Mouse (Mus musculus) layer of hippocampus, adult 2 months (tissue): ENCODE data around the gene Glycam1. TPM values are rescaled to one million over a fixed set of nuclear protein-coding genes. Genes with fewer than 3 reads are reported as not detected.

ENCODE experiments used
- DNase-seq, 2 experiments: peaks; one replicate each; pipeline ENCODE4 v3.0.0; 2022; ENCODE audit warnings: low spot score in 2 of 2
- H3K27ac ChIP-seq: fragments of 200-600 bp; 2 replicates; pipeline ENCODE4 v1.8.1; 2022
- H3K4me3 ChIP-seq: fragments of 200-600 bp; 2 replicates; pipeline ENCODE4 v1.8.1; 2022; ENCODE audit warnings: mild to moderate bottlenecking
- CTCF ChIP-seq: fragments of 200-600 bp; conservative IDR thresholded peaks from 2 replicates; pipeline ENCODE4 v1.8.1; 2022; ENCODE audit warnings: antibody characterized with exemption, mild to moderate bottlenecking, moderate library complexity
- total RNA-seq, 2 experiments: library from RNA; stranded (reverse); gene quantifications; 2 replicates each; pipeline ENCODE4 v1.2.3; 2021

Gene Glycam1
- total RNA-seq, 2 experiments from 2014 or later: 1.7 TPM; not detected in 1

- Histone ChIP-seq H3K27ac (peak overlapping the region; percentile 93), H3K4me3 (peak overlapping the region; percentile 68)
- DNase-seq: peak; percentile 69 to 72
- TF ChIP-seq CTCF: no peak
Measured at GRCm38 (mm10) chr15:103537011-103537821, 27.7 kb downstream of the Glycam1 start.

DNA sequence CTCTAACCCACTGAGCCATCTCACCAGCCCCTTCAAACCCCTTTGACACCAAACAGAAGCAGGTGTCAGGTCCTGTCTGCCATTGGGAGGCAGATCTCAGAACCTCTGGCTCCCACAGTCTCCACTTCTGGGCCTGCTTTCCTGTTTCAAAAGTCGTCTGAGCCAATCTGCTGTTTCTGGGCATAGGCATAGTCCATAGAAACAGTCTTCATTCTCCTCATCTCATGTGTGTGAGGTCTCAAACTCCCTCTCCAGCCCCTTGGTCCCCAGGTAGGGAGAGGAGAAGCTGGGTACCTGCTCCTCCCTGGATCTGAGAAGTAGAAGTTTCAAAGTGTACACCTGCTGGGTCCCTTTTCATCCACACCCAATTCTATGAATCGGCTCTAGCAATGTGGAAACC lies 28.4 kb downstream of the Glycam1 start:
- H3K4me3 ChIP-seq: peak overlapping the region; percentile 68
- DNase-seq: no peak
- TF ChIP-seq CTCF: no peak
- H3K27ac ChIP-seq: peak overlapping the region; percentile 93

DNA sequence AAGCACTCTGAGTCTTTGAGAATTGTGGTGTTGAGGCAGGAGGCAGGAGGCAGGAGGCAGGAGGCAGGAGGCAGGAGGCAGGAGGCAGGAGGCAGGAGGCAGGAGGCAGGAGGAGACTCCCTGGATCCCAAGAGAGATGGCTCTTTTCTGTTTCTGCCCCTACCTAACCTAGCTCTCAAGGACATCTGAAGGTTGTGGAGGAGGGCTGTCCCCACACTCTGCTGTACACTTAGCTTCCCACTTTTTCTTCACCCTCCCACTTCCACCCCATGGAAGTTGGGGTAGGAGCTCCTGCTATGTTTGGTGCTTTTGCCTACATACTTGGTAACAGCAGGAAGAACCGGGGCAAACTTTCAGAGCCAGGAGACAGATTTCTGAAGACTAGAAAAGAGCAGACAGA lies 29.1 kb downstream of the Glycam1 start:
- Histone ChIP-seq H3K27ac (peak overlapping the region; percentile 63; the same call in 1 of the 2 replicates), H3K4me3 (peak overlapping the region; percentile 24; the same call in 1 of the 2 replicates)
- no peak for DNase-seq
- no peak for TF ChIP-seq CTCF

- TF ChIP-seq CTCF: no peak
- Histone ChIP-seq H3K27ac (peak overlapping the region; percentile 63), H3K4me3 (no peak overlapping the region)
- peak in 1 of 2 experiments; percentile 11 for DNase-seq
Measured at GRCm38 (mm10) chr15:103535030-103535429, 29.9 kb downstream of the Glycam1 start.

GRCm38 (mm10) chr15:103534054-103534620 lies 30.7 kb downstream of the Glycam1 start:
- DNase-seq: peak in 1 of 2 experiments; percentile 9
- TF ChIP-seq CTCF: no peak
- Histone ChIP-seq H3K4me3 (no peak overlapping the region), H3K27ac (peak overlapping the region; percentile 63; the same call in 1 of the 2 replicates)

DNA sequence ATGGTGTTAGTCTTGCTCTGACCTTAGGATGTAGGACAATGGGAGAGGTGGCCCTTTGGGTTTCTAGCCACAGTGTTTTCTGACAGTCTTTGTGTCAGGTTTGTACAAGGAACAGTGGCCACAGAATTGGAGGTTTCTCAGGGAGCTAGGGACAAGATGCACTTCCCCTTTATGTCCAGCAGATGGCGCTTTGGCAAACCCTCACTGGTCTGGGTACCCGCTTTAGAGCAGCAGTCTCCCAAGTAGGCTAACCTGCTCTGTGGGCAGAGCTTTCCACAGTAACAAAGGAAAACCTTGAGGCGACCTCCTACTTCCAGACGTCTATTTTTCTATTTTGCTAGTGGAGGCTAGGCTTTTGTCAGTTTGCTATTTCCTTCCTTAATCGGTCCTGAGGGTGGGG lies 34.5 kb downstream of the Glycam1 start:
- Histone ChIP-seq H3K27ac (peak overlapping the region; percentile 55; the same call in 1 of the 2 replicates), H3K4me3 (no peak overlapping the region)
- TF ChIP-seq CTCF: peak; percentile 99
- DNase-seq: peak; percentile 73 to 75

DNA sequence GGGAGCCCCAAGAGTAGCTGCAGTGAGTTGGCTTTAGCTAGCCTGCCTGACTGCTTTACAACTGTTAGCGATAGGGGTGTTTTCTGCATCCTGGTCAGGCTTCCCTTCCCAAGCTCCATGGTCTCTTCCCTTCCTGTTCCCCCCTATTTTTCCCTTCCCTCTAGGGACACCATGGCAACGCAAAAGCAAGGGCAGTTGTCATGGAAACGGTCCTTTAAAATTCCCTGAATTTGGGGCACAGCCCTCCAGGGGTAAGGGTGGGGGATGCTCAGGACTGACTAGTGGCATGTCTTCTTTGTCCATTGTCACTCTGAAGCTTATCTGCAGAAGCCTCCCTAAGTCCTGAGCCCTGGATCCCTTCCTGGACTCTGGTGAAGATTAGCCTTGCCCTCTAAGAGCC lies 41.7 kb downstream of the Glycam1 start:
- no peak for TF ChIP-seq CTCF
- no peak for DNase-seq
- Histone ChIP-seq H3K27ac (peak overlapping the region; percentile 77), H3K4me3 (no peak overlapping the region)

DNA sequence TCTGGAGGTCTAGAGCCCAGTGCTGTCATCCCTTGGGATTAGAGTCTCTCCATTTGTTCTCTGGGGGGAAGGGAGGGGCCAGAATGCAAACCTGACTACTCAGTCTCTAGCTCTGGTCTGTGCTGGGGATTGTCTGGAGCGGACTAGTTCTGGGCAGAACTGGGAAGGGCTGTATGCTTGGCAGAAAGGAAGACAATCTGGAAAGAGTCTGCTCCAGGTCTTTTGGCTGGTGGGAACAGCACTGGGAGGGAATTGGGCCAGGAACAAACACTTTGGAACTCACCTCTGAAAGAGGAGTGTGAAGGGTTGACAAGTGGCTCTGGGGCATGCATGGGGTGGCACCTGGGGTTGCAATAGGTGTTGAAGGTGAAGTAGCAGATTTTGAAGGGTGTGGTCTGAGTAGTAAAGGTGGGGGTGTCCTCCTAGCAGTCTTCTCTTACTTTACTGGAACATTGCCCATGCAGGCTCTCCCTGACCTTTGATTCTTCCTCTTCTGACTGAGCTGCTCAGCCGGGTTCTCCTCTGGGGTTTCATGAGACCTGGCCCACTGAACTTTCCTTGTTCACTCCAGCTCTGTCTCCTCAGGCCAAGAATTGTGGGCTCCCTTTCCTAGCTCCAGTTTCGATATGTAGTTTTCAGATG lies 42.3 kb downstream of the Glycam1 start:
- H3K4me3 ChIP-seq: no peak overlapping the region
- peak overlapping the region; percentile 77 for H3K27ac ChIP-seq
- no peak for DNase-seq
- no peak for TF ChIP-seq CTCF

- no peak for DNase-seq
- Histone ChIP-seq H3K4me3 (no peak overlapping the region), H3K27ac (peak overlapping the region; percentile 51; the same call in 1 of the 2 replicates)
- TF ChIP-seq CTCF: no peak
Measured at GRCm38 (mm10) chr15:103519386-103520378, 45.2 kb downstream of the Glycam1 start.

GRCm38 (mm10) chr15:103518600-103519385 lies 46.1 kb downstream of the Glycam1 start:
- no peak for TF ChIP-seq CTCF
- no peak for DNase-seq
- Histone ChIP-seq H3K27ac (peak overlapping the region; percentile 51; the same call in 1 of the 2 replicates), H3K4me3 (no peak overlapping the region)

DNA sequence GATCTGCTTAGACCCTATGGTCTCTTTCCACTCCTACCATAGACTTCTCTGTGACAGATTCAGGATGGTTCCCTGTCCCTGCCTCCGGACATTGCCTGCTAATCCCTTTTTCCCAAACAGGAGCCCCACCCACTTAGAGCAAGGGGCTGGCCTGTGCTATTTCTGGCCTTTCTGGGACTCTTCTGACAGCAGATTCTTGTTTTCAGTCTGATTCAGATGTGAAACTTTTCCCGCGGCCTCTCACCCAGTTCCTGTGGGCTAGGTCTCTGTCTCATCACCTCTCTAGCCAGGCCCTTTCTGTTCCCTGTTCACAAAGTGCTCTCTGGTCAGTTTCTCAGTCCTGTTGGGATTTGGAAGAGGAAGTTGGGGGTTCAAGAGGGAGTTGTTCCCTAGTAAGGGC lies 50.0 kb downstream of the Glycam1 start:
- H3K27ac ChIP-seq: peak overlapping the region; percentile 37; the same call in 1 of the 2 replicates

More for the DNA sequence above, 50.0 kb downstream of the Glycam1 start:
- no peak overlapping the region for H3K4me3 ChIP-seq
- no peak for TF ChIP-seq CTCF
- DNase-seq: no peak
